Mouse (Mus musculus): ENCODE measurements at regions not wholly inside any gene's neighbourhood (a gene's known extent, or its start where the extent isn't known, plus 50 kb on each side); places are given as distances from the start of the nearest gene placed in this dataset.

DNA sequence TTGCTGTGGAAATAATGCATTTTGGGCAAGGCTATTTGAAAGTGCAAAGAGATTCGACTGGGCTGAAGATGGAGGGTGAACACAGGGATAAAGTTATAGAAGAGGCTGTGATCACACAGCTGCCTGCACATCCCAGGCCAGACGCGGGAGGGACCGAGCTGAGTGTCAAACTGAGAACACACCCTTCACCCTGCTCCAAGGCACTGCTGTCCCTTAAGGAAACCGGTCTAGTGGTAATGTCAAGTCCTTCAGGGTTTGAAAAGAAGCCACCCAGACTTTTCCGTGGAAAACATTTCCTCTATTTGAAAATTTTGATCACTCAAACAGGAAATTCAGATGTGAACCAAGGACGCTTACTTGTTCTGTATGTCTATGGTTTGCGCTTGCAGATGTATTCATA, 134.6 kb downstream of the Gm11011 start:
- DNase-seq (ENCODE audit: extremely low spot score in 1 of 2, low spot score in 1 of 2), result no peak

- no peak for DNase-seq (ENCODE audit: extremely low spot score in 1 of 2, low spot score in 1 of 2)
Observed at GRCm38 (mm10) chr2:169450801-169451200, 136.7 kb downstream of the Gm11011 start.

- DNase-seq (ENCODE audit: extremely low spot score in 1 of 2, low spot score in 1 of 2), result peak; percentile 23 to 77
Observed at GRCm38 (mm10) chr2:169447495-169448280, 139.9 kb downstream of the Gm11011 start.

DNA sequence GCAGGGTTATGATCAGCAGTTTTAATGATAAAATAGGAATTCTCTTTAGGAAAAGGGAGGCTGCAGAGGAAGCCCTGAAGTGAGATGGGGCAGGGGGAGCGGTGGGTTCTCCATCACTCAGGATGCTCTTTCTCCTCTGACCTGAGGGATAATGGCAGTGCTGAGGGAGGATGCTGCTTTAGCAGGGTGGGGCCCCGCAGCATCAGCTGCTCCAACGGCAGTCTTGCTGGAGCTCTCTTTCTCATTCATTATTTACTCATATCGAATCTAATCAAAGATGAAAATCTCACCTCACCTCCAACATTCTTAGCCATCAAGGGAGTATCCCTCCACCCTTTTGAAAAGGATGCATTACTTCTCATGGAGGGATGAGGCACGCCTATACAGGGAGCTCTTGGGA, 141.7 kb downstream of the Gm11011 start:
- no peak for DNase-seq (ENCODE audit: extremely low spot score in 1 of 2, low spot score in 1 of 2)

DNA sequence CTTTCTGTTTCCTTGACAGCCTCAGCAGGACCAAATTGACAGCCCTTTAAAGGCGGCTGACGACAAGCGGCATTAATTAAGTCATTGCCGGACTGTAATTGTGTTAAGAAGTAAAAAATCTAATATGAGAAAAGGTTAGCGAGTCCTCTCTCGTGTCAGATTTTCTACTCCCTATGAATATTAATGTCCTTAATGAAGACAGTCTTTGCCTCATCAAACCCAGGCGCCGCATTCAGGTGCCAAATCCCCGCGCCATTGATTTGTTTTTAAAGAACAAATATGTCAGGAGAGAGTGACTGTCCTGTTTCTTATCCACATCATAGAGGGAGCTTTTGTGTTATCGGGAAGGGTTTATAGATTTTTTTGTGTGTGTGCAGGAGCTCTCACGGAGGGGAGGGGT, 142.2 kb downstream of the Gm11011 start:
- DNase-seq (ENCODE audit: extremely low spot score in 1 of 2, low spot score in 1 of 2), result no peak

DNA sequence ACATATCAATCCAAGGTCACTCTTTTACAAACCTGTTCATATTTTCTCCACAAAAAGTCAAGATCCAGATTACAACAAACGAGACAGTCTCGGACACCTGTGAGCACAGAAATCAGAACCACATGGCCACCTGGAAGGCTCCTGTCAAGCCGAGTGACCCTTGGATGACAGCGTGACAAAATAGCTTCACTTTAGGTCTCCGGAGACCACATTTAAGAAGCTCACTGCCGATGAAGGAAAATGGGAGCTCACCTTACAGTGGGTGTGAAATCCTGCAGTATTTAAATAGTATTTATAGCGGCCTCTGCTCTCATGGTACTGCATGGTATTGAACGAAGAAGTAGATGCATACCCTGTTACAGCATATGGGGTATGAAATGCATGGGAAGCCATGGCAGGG, 144.3 kb downstream of the Gm11011 start:
- DNase-seq (ENCODE audit: extremely low spot score in 1 of 2, low spot score in 1 of 2), result no peak

GRCm38 (mm10) chr2:169431516-169431915, 156.0 kb downstream of the Gm11011 start:
- DNase-seq (ENCODE audit: extremely low spot score in 1 of 2, low spot score in 1 of 2), result no peak

GRCm38 (mm10) chr2:169429411-169429810, 158.1 kb downstream of the Gm11011 start:
- DNase-seq (ENCODE audit: extremely low spot score in 1 of 2, low spot score in 1 of 2), result no peak

GRCm38 (mm10) chr2:169424166-169424920, 163.2 kb downstream of the Gm11011 start:
- DNase-seq (ENCODE audit: extremely low spot score in 1 of 2, low spot score in 1 of 2), result peak in 1 of 2 experiments; percentile 13

- no peak for DNase-seq (ENCODE audit: extremely low spot score in 1 of 2, low spot score in 1 of 2)
Observed at GRCm38 (mm10) chr2:169412361-169412760, 175.2 kb downstream of the Gm11011 start.

GRCm38 (mm10) chr2:169410080-169410479, 177.5 kb downstream of the Gm11011 start:
- DNase-seq (ENCODE audit: extremely low spot score in 1 of 2, low spot score in 1 of 2), result no peak

- peak in 1 of 2 experiments; percentile 16 for DNase-seq (ENCODE audit: extremely low spot score in 1 of 2, low spot score in 1 of 2)
Observed at GRCm38 (mm10) chr2:169404908-169405690, 182.4 kb downstream of the Gm11011 start.

GRCm38 (mm10) chr2:169397758-169398157, 189.8 kb downstream of the Gm11011 start:
- no peak for DNase-seq (ENCODE audit: extremely low spot score in 1 of 2, low spot score in 1 of 2)

- no peak for DNase-seq (ENCODE audit: extremely low spot score in 1 of 2, low spot score in 1 of 2)
Observed at GRCm38 (mm10) chr2:169397013-169397412, 190.5 kb downstream of the Gm11011 start.

DNA sequence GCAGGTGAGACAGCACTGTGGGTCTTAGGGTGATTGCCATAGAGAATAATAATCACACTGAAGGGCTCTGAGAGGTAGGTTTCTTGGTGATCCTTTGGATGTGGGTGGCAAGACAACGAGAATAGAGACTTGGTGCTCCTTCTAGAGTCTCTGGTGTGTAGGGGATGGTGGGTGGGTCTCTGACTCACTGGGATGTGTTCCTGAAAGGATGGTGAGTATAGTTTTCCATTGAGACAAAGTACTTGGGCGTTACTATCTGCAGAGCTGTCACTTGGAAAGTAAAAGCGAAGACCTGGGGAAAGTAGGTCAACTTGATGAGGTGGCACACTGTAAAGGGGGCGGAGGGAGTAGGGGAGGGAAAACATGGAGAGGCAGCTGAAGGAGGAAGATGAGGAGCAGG, 191.3 kb downstream of the Gm11011 start:
- DNase-seq (ENCODE audit: extremely low spot score in 1 of 2, low spot score in 1 of 2), result peak in 1 of 2 experiments; percentile 44

DNA sequence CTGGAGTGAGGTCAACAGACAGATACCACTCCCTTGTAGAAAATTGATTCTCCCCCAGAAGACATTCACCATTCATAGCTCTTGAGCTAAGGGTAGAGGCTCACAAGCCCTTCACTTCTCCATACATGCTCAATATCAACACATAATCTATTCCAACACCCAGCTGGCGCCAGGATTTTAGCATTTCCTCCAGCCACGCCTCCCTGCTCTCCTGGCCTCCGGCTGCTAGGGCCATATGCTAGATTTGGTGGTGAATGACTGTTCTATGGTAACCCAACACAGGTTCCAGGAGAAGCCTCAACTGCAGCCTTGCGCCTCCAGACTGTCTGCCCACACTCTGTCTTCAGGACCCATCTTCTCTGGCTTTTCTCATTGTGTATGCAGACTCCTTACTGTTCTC, 197.9 kb downstream of the Gm11011 start:
- DNase-seq (ENCODE audit: extremely low spot score in 1 of 2, low spot score in 1 of 2), result peak in 1 of 2 experiments; percentile 27

DNA sequence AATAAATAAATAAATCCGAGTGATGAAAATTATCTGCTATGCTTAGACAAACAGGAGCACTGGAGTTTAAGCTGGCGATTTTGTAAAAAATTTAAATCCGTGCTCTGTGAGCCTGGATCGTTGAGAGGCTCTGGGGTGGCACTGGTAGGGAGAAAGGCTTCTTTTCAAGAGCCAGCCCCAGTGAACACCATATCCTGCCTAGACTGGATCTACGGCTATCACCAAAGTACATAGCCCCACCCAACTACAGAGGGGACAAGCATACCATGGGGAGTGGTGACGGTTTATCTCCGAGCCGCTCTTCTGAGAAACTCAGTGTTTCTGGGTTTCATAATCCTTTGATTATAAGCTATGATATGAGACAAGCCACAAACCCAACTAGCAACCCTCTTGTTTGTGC, 199.0 kb downstream of the Gm11011 start:
- no peak for DNase-seq (ENCODE audit: extremely low spot score in 1 of 2, low spot score in 1 of 2)

DNA sequence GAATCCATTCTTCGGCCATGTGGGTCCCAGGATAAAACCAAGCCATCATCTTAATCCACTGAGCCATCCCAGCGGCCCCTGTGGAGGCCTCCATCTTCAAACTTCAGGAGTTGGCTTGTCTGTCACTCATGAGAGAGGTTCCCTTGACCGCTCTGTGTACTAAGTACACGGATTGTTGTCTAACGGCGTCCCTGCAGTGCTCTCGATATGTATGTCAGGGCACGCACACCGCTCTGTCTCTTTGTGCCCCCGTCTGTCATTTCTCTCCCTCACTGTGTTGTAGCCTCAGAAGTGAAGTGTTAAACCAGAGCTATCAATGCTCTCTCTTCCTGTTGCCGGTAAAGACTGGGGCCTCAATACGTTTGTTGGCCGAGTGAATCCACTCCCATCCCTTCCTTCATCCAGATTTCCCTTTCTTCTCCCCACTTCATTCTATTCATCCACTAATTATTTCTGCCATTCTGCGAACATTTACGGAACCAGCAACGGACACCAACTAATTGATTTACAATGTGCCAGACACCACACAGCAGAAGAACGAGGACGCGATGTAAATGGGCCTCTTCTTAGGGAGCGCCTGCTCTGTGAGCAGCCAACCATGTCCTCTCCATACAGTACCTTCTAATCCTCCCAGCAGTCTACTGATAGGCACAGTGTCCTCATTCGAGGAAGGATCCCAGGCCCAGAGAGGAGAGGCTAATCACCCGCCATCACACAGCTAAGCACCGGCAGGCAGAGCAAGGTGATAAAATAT, 199.6 kb downstream of the Gm11011 start:
- no peak for DNase-seq (ENCODE audit: extremely low spot score in 1 of 2, low spot score in 1 of 2)

- DNase-seq (ENCODE audit: extremely low spot score in 1 of 2, low spot score in 1 of 2), result no peak
Observed at GRCm38 (mm10) chr2:169383701-169384100, 203.8 kb downstream of the Gm11011 start.

GRCm38 (mm10) chr2:169373069-169373468, 214.5 kb downstream of the Gm11011 start:
- DNase-seq (ENCODE audit: extremely low spot score in 1 of 2, low spot score in 1 of 2), result no peak

All from frontal cortex, adult 2 months (tissue).